Mouse (Mus musculus): ENCODE data around the gene Ano6. TPM values are rescaled to one million over a fixed set of nuclear protein-coding genes. Genes with fewer than 3 reads are reported as not detected.

Gene Ano6
- polyA plus RNA-seq, 1 experiment, result 73.0 TPM

DNA sequence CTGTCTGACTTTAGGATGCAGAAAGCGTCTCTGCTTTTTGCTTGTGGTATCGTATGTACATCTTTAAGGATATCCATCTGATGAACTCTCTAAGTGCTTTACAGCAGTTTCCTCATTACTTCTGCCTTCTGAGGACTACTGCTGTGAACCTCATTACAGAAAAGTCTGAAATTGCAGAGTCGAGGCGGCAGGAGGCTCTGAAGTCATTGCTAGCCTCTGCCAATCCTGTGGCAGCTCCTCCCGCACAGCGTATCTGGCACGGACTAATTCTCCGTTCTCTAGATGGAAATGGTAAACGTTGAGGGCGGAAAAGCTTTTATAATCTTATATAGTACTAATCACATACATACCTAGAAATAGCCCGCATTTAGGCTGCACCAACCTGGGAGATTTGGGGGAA is 144.5 kb downstream of the Ano6 start:
- H3K4me3 ChIP-seq (ENCODE audit: insufficient read depth, low read length), result no peak overlapping the region
- no peak overlapping the region for H3K27ac ChIP-seq (ENCODE audit: insufficient read depth, low read depth, low read length)
- H3K4me1 ChIP-seq (ENCODE audit: control insufficient read depth, insufficient read depth, low read length), result no peaks in the 10 kb centered on the region
- TF ChIP-seq CTCF (IDR thresholded peaks at IDR 0.05; ENCODE audit: low read depth, low read length) (no peak), POLR2A (IDR thresholded peaks at IDR 0.05; ENCODE audit: borderline replicate concordance, low read depth, low read length) (no peak)

DNA sequence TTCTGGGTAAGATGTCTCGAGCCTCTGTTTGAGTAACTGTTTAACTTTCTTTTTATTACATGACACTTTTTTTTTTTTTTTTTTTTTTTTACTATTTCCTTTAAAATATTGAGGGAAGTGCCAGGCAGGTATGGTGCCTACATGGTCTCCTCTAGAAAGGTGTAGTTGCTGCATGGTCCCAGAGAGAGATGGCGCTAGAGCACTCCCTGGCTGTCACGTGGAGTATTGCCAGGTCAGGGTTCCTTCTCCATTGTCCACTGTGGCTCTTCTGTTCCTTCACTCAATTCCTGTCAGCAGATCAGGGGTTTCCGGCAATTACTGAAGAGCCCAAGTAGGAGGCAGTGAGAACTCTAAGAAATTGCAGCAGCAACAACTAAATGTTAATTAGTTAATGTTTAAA is 152.8 kb downstream of the Ano6 start:
- Histone ChIP-seq H3K27ac (ENCODE audit: insufficient read depth, low read depth, low read length) (no peak overlapping the region), H3K4me1 (ENCODE audit: control insufficient read depth, insufficient read depth, low read length) (no peaks in the 10 kb centered on the region), H3K4me3 (ENCODE audit: insufficient read depth, low read length) (no peak overlapping the region)
- peak; percentile 33; the same call in 1 of the 2 replicates for TF ChIP-seq CTCF (IDR thresholded peaks at IDR 0.05; ENCODE audit: low read depth, low read length)
- no peak for TF ChIP-seq POLR2A (IDR thresholded peaks at IDR 0.05; ENCODE audit: borderline replicate concordance, low read depth, low read length)

DNA sequence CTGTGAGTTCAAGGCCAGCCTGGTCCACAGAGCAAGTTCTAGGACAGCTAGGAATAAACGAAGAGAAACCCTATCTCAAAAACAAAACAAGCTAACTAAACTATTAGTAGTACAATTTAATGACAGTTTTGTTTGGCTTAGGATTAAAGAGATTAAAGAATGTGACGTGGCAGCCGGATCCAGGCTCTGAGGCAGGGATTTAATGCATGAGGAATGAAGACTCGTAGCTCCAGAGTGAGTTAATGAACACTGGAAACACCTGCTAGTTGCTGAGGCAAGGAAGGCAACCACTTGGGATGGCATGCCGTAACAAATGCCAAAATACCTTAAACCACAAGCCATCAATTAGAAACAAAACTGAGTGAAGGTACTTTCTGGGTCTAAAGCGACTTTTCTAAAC is 153.7 kb downstream of the Ano6 start:
- Histone ChIP-seq H3K4me1 (ENCODE audit: control insufficient read depth, insufficient read depth, low read length) (no peaks in the 10 kb centered on the region), H3K27ac (ENCODE audit: insufficient read depth, low read depth, low read length) (no peak overlapping the region), H3K4me3 (ENCODE audit: insufficient read depth, low read length) (no peak overlapping the region)
- TF ChIP-seq CTCF (IDR thresholded peaks at IDR 0.05; ENCODE audit: low read depth, low read length), result no peak
- no peak for TF ChIP-seq POLR2A (IDR thresholded peaks at IDR 0.05; ENCODE audit: borderline replicate concordance, low read depth, low read length)

DNA sequence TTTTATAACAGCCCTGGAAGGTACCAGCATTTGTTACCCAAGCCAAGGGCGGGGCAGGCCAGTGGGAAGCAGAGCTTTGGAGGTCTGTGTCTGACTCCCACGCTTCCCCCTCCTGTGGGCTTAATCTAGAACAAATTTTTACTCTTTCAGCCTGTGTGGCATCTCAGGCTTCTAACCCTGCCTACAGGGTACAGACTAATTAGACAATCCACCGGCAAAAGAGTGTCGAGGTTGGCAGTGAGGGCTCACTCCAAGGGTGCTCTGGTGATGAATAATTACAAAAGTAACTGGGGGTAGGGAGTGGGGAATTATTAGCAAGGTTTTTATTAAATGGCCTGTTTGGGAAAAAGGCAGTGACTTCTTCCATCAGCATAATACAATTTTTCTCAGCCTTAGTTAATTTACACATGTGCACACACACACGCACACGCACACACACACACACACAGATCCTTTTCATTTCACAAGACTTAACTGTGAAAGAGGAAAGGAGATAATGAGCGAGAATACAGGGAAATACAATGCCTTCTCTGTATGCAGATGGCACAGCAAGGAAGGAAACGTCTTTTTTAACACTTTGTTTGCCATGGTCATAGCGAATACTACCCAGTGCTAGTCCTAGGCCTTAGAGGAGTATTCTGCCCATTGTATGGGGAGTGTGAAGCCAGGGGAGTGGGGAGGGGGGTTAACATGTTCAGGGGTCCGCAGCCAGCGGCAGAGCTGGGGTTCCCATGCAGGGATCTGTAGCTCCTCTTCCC is 155.5 kb downstream of the Ano6 start:
- TF ChIP-seq CTCF (IDR thresholded peaks at IDR 0.05; ENCODE audit: low read depth, low read length), result no peak
- no peak for TF ChIP-seq POLR2A (IDR thresholded peaks at IDR 0.05; ENCODE audit: borderline replicate concordance, low read depth, low read length)
- no peak overlapping the region for H3K27ac ChIP-seq (ENCODE audit: insufficient read depth, low read depth, low read length)
- no peak overlapping the region for H3K4me3 ChIP-seq (ENCODE audit: insufficient read depth, low read length)
- no peaks in the 10 kb centered on the region for H3K4me1 ChIP-seq (ENCODE audit: control insufficient read depth, insufficient read depth, low read length)

DNA sequence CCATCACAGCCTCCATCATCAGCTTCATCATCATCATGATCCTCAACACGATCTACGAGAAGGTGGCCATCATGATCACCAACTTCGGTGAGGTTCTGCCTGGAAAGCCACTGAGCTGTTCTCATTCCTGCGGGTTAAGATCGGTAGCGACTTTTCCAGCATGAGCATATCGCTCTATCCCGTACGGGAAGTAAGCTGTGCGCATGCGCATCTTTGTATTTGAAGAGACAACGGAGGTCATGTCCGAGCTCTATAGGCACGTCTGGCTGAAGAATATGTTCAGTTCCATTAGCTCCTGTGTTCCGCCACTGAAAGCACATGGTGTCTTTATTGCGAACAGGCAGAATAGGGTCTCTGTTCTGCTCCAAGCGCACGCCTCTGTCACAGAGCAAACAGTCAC is 157.8 kb downstream of the Ano6 start:
- no peak overlapping the region for H3K27ac ChIP-seq (ENCODE audit: insufficient read depth, low read depth, low read length)
- H3K4me3 ChIP-seq (ENCODE audit: insufficient read depth, low read length), result no peak overlapping the region
- no peaks in the 10 kb centered on the region for H3K4me1 ChIP-seq (ENCODE audit: control insufficient read depth, insufficient read depth, low read length)
- no peak for TF ChIP-seq CTCF (IDR thresholded peaks at IDR 0.05; ENCODE audit: low read depth, low read length)
- no peak for TF ChIP-seq POLR2A (IDR thresholded peaks at IDR 0.05; ENCODE audit: borderline replicate concordance, low read depth, low read length)

DNA sequence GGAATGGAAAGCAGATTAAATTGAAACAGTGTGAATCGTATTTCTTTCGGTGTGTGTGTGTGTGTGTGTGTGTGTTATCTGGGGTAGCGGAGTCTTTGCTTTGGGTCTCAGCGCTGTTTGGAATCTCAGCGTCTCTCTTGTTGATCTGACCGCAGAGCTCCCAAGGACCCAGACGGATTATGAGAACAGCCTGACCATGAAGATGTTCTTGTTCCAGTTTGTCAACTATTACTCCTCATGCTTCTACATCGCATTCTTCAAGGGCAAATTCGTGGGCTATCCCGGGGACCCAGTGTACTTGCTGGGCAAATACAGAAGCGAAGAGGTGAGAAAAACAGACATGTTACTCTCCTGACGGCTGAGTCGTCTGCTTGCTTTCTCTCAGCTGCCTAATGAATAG is 158.7 kb downstream of the Ano6 start:
- H3K4me1 ChIP-seq (ENCODE audit: control insufficient read depth, insufficient read depth, low read length), result peaks cover 2% of the 10 kb centered on the region; the same call in 1 of the 2 replicates
- TF ChIP-seq POLR2A (IDR thresholded peaks at IDR 0.05; ENCODE audit: borderline replicate concordance, low read depth, low read length) (no peak), CTCF (IDR thresholded peaks at IDR 0.05; ENCODE audit: low read depth, low read length) (no peak)
- H3K27ac ChIP-seq (ENCODE audit: insufficient read depth, low read depth, low read length), result no peak overlapping the region
- H3K4me3 ChIP-seq (ENCODE audit: insufficient read depth, low read length), result no peak overlapping the region

DNA sequence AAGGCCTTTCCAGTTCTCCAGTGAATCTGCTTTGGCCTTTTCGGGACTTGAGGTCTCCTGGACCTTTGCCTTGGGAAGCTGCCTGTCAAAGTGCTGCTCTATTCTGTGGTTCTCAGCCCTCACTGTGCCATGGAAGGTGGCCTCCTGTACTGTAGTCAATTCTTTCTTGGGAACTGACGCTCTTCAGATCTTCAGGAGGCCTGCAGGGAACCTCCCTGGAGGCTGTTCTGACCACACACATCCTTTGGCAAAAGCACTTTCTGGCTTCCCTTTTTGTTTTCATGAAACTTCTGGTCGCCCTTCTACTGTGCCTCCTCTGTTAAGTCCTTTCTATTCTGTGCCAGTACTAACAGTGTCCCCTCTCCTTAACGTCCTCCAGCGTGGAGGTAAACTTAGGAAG is 160.9 kb downstream of the Ano6 start:
- peaks cover 6% of the 10 kb centered on the region for H3K4me1 ChIP-seq (ENCODE audit: control insufficient read depth, insufficient read depth, low read length)
- no peak for TF ChIP-seq CTCF (IDR thresholded peaks at IDR 0.05; ENCODE audit: low read depth, low read length)
- TF ChIP-seq POLR2A (IDR thresholded peaks at IDR 0.05; ENCODE audit: borderline replicate concordance, low read depth, low read length), result no peak
- no peak overlapping the region for H3K4me3 ChIP-seq (ENCODE audit: insufficient read depth, low read length)
- H3K27ac ChIP-seq (ENCODE audit: insufficient read depth, low read depth, low read length), result no peak overlapping the region

DNA sequence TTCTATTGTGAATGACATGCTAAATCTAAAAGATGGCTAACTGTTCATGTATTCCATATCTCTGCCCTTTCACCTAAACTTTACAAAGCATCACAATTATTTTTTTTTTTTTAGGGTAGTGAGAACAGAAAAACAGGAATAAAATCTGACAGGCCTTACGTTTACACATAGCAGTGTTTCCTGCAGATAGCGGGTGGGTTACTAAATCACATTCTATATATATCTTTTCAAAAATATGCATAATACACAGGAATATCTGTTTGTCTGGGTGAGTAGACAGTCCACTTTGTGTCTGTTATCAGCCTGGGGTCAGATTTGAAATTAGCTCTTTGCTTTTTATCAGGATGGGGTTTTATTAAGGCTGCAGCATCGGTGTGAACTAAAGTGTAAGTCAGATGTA is 166.0 kb downstream of the Ano6 start:
- Histone ChIP-seq H3K4me1 (ENCODE audit: control insufficient read depth, insufficient read depth, low read length) (peaks cover 6% of the 10 kb centered on the region), H3K4me3 (ENCODE audit: insufficient read depth, low read length) (no peak overlapping the region), H3K27ac (ENCODE audit: insufficient read depth, low read depth, low read length) (no peak overlapping the region)
- TF ChIP-seq POLR2A (IDR thresholded peaks at IDR 0.05; ENCODE audit: borderline replicate concordance, low read depth, low read length) (no peak), CTCF (IDR thresholded peaks at IDR 0.05; ENCODE audit: low read depth, low read length) (no peak)

DNA sequence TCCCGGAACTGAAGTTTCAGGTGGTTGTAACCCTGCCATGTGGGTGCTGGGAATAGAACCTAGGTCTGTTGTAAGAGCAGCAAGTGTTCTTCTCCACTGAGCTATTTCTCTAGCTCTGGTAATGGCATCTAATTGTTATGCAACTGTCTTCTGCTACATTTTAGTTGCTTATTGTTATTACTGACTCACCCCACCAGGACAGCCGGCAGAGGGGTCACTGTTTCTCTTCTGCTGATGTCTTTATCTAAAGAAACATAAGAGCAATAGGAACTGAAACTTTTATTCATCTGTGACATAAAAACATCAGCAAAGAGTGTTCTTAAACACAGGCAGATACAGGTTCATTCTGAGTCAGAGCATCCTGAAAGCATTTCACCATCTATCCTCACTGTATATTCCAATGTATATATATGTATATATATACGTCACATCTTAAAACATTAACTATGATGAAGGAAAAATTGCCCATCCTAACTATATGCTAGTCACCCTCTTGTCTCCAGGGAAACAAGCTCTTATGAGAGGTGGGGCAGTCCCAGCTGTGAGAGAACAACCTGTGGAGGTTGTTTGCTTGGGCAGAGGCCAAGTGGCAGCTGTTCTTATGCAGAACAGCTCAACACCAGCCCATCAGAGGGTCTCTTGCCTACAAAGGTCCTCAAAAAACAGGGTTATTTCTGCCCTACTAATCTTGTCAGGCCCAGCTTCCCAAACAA is 171.9 kb downstream of the Ano6 start:
- H3K4me1 ChIP-seq (ENCODE audit: control insufficient read depth, insufficient read depth, low read length), result peaks cover 2% of the 10 kb centered on the region
- peak overlapping the region; percentile 11; the same call in 1 of the 2 replicates for H3K27ac ChIP-seq (ENCODE audit: insufficient read depth, low read depth, low read length)
- H3K4me3 ChIP-seq (ENCODE audit: insufficient read depth, low read length), result no peak overlapping the region
- TF ChIP-seq POLR2A (IDR thresholded peaks at IDR 0.05; ENCODE audit: borderline replicate concordance, low read depth, low read length) (no peak), CTCF (IDR thresholded peaks at IDR 0.05; ENCODE audit: low read depth, low read length) (no peak)

DNA sequence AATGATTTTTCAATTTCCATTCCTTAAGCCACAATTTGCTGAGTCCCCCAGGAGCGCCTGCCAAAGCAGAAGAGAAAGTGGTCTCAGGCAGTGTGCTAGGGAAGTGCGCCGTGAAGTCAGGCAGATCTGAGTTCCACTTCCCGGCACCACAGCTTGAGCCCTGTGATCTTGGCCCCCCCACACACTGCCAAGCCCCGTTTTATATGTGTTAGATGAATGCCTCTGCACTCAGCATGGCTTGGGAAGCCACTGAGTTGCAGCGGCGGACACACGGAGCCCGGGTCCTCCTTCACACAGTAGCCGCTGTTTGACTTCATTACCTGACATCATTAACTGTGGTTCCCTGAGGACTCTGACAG is 172.5 kb downstream of the Ano6 start:
- TF ChIP-seq CTCF (IDR thresholded peaks at IDR 0.05; ENCODE audit: low read depth, low read length) (no peak), POLR2A (IDR thresholded peaks at IDR 0.05; ENCODE audit: borderline replicate concordance, low read depth, low read length) (no peak)
- Histone ChIP-seq H3K27ac (ENCODE audit: insufficient read depth, low read depth, low read length) (peak overlapping the region; percentile 11; the same call in 1 of the 2 replicates), H3K4me3 (ENCODE audit: insufficient read depth, low read length) (no peak overlapping the region), H3K4me1 (ENCODE audit: control insufficient read depth, insufficient read depth, low read length) (peaks cover 2% of the 10 kb centered on the region)
